Mouse (Mus musculus): ENCODE measurements around the gene Wdr17.

The Wdr17 gene

GRCm38 (mm10) chr8:54806173-54806572 lies 80.8 kb downstream of the Wdr17 start:
- CTCF ChIA-PET, result no interaction called here
- POLR2A ChIA-PET, result no interaction called here

- ChIA-PET POLR2A (interaction anchor here in 1 of 4 experiments (0.6 kb wide), 1 partner anchor 104 kb away, joined by 3 read pairs; no protein-coding TSS in a partner anchor), CTCF (no interaction called here)
Observed at GRCm38 (mm10) chr8:54792699-54793061, 94.3 kb downstream of the Wdr17 start.

- ChIA-PET POLR2A (no interaction called here), CTCF (no interaction called here)
Observed at GRCm38 (mm10) chr8:54791858-54792698, 94.9 kb downstream of the Wdr17 start.

GRCm38 (mm10) chr8:54780134-54780942 lies 106.6 kb downstream of the Wdr17 start:
- CTCF ChIA-PET, result interaction anchor here in 1 of 4 experiments (0.6 kb wide), 1 partner anchor 1656 kb away, joined by 5 read pairs; no protein-coding TSS in a partner anchor
- POLR2A ChIA-PET, result no interaction called here

- ChIA-PET POLR2A (no interaction called here), CTCF (no interaction called here)
Observed at GRCm38 (mm10) chr8:54779317-54780133, 107.5 kb downstream of the Wdr17 start.

- POLR2A ChIA-PET, result no interaction called here
- CTCF ChIA-PET, result no interaction called here
Observed at GRCm38 (mm10) chr8:54777012-54777411, 110.0 kb downstream of the Wdr17 start.

- POLR2A ChIA-PET, result no interaction called here
- CTCF ChIA-PET, result no interaction called here
Observed at GRCm38 (mm10) chr8:54776241-54776640, 110.7 kb downstream of the Wdr17 start.

- CTCF ChIA-PET, result no interaction called here
- POLR2A ChIA-PET, result no interaction called here
Observed at GRCm38 (mm10) chr8:54757646-54758045, 129.3 kb downstream of the Wdr17 start.

GRCm38 (mm10) chr8:54736660-54737312 lies 150.2 kb downstream of the Wdr17 start:
- CTCF ChIA-PET, result no interaction called here
- POLR2A ChIA-PET, result no interaction called here

GRCm38 (mm10) chr8:54724668-54725035 lies 162.3 kb downstream of the Wdr17 start:
- POLR2A ChIA-PET, result interaction anchor here in 1 of 4 experiments (1.2 to 1.5 kb wide), 2 partner anchors 20 to 46 kb away, joined by 3 read pairs; no protein-coding TSS in a partner anchor

GRCm38 (mm10) chr8:54723976-54724667 lies 162.9 kb downstream of the Wdr17 start:
- ChIA-PET POLR2A (interaction anchor here in 1 of 4 experiments (1.2 kb wide), 1 partner anchor 45 kb away, joined by 3 read pairs; no protein-coding TSS in a partner anchor), CTCF (interaction anchor here in 1 of 4 experiments (2.0 kb wide), 1 partner anchor 216 kb away, joined by 6 read pairs; no protein-coding TSS in a partner anchor)

More at GRCm38 (mm10) chr8:54724668-54725035, 162.3 kb downstream of the Wdr17 start:
- CTCF ChIA-PET, result interaction anchor here in 1 of 4 experiments (2.0 kb wide), 1 partner anchor 217 kb away, joined by 6 read pairs; no protein-coding TSS in a partner anchor

GRCm38 (mm10) chr8:54718515-54718914 lies 168.5 kb downstream of the Wdr17 start:
- POLR2A ChIA-PET, result no interaction called here
- CTCF ChIA-PET, result no interaction called here

GRCm38 (mm10) chr8:54705743-54706142 lies 181.2 kb downstream of the Wdr17 start:
- ChIA-PET POLR2A (interaction anchor here in 1 of 4 experiments (0.6 kb wide), 1 partner anchor 66 kb away, joined by 3 read pairs; no protein-coding TSS in a partner anchor), CTCF (interaction anchor here in 3 of 4 experiments (0.6 to 1.1 kb wide), 5 partner anchors 9 to 227 kb away, joined by 3 to 5 read pairs (median 3); no protein-coding TSS in a partner anchor)

- CTCF ChIA-PET, result interaction anchor here in 1 of 4 experiments (0.7 kb wide), 1 partner anchor 34 kb away, joined by 3 read pairs; no protein-coding TSS in a partner anchor
- POLR2A ChIA-PET, result interaction anchor here in 1 of 4 experiments (0.7 kb wide), 1 partner anchor 13 kb away, joined by 3 read pairs; no protein-coding TSS in a partner anchor
Observed at GRCm38 (mm10) chr8:54671806-54672205, 215.2 kb downstream of the Wdr17 start.

- CTCF ChIA-PET, result no interaction called here
- POLR2A ChIA-PET, result no interaction called here
Observed at GRCm38 (mm10) chr8:54667756-54668155, 219.2 kb downstream of the Wdr17 start.

GRCm38 (mm10) chr8:54660675-54661074 lies 226.3 kb downstream of the Wdr17 start:
- CTCF ChIA-PET, result interaction anchor here (0.6 to 2.7 kb wide), 15 partner anchors 12 to 155 kb away, joined by 3 to 15 read pairs (median 5); no protein-coding TSS in a partner anchor
- POLR2A ChIA-PET, result no interaction called here

GRCm38 (mm10) chr8:54659703-54660102 lies 227.3 kb downstream of the Wdr17 start:
- ChIA-PET POLR2A (no interaction called here), CTCF (interaction anchor here in 2 of 4 experiments (1.2 to 2.7 kb wide), 3 partner anchors 122 to 152 kb away, joined by 4 to 15 read pairs (median 8); no protein-coding TSS in a partner anchor)

GRCm38 (mm10) chr8:54638634-54639033 lies 248.3 kb downstream of the Wdr17 start:
- POLR2A ChIA-PET, result no interaction called here

More at GRCm38 (mm10) chr8:54638634-54639033, 248.3 kb downstream of the Wdr17 start:
- CTCF ChIA-PET, result no interaction called here

Data from embryonic stem cell, embryonic (primary cell).